Mouse (Mus musculus) embryonic facial prominence, embryonic 12.5 days (tissue): ENCODE data around the gene Mapk13. TPM values are rescaled to one million over a fixed set of nuclear protein-coding genes. Genes with fewer than 3 reads are reported as not detected.
"Not testable (repeated sequence)": the region's sequence is repeated elsewhere in the genome, so short reads cannot be mapped to it uniquely, and the experiment has no call there.

Experiments used
- ATAC-seq: fragments of 200-750 bp; cut with Nextera tagmentation; 2 replicates; pipeline ENCODE4 v1.8.0; 2017; ENCODE audit not compliant: insufficient number of reproducible peaks, insufficient read depth, low FRiP score, low TSS enrichment
- H3K27ac ChIP-seq: fragments of 300-500 bp; sonication (generic); 2 replicates; pipeline ENCODE4 v1.5.1; 2016; ENCODE audit warnings: mild to moderate bottlenecking
- H3K27me3 ChIP-seq: fragments of 300-500 bp; sonication (generic); 2 replicates; pipeline ENCODE4 v1.6.1; 2016; ENCODE audit warnings: mild to moderate bottlenecking, moderate library complexity
- H3K36me3 ChIP-seq: fragments of 300-500 bp; sonication (generic); 2 replicates; pipeline ENCODE4 v1.6.1; 2016; ENCODE audit warnings: mild to moderate bottlenecking
- H3K4me1 ChIP-seq: fragments of 300-500 bp; sonication (generic); 2 replicates; pipeline ENCODE4 v1.6.1; 2016
- H3K4me2 ChIP-seq: fragments of 300-500 bp; sonication (generic); replicated peaks from 2 replicates; pipeline ENCODE4 v1.6.1; 2016; ENCODE audit warnings: mild to moderate bottlenecking, moderate library complexity
- H3K4me3 ChIP-seq: fragments of 300-500 bp; sonication (generic); 2 replicates; pipeline ENCODE4 v1.5.1; 2016; ENCODE audit warnings: mild to moderate bottlenecking
- H3K9ac ChIP-seq: fragments of 300-500 bp; sonication (generic); 2 replicates; pipeline ENCODE4 v1.6.1; 2016; ENCODE audit warnings: mild to moderate bottlenecking, moderate library complexity
- H3K9me3 ChIP-seq: fragments of 300-500 bp; sonication (generic); 2 replicates; pipeline ENCODE4 v1.6.1; 2016; ENCODE audit warnings: mild to moderate bottlenecking, moderate library complexity
- WGBS: fragments of 180-500 bp; shearing (Covaris S2); methylation state at CpG from one replicate; pipeline ENCODE4 v1.1.7; 2016; 5-methylcytosine and 5-hydroxymethylcytosine counted together
- polyA plus RNA-seq: library from polyadenylated mRNA; unstranded; fragments of >200 nt; fragmentation: Nextera tagmentation; extraction: Ambion mirVana; gene quantifications from 2 replicates; pipeline ENCODE4 v1.2.1, GENCODE M21; 2016

Mapk13 gene
- polyA plus RNA-seq, 1 experiment from 2014 or later = 22.1 TPM

DNA sequence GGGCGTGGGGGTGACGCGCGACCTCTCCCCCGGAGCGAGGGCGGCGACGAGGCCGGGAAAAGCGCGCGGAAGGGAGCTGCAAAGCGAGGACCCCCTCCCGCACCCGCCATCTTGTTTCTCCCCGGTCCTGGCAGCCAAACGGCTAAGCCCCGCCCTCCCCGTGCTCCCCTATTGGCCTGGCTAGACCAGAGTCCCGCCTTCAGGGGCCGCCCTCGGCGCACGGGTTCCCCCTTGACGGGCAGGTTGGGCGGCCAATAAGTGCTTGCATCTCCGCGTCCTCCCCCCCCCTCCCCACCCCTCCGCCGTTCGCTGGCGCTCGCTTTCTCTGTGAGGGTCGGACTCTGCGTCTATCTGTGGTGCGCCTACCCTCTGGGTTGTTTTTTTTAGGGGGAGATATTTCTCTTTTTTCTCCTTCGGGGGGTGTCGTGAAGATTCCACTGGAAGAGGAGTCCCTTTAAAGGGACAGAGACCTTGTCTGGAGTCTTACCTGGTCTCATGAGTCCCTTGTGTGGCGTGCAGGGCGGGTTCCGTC lies 32.4 kb downstream of the Mapk13 start:
- H3K27me3 ChIP-seq = no peaks in the 10 kb centered on the region
- H3K9ac ChIP-seq = peak overlapping the region; percentile 100
- peak overlapping the region; percentile 99 for H3K27ac ChIP-seq
- 2% methylated on average over 19 of the region's 42 CpGs for WGBS
- ATAC-seq = peak; percentile 97
- peaks cover 10% of the 10 kb centered on the region for H3K36me3 ChIP-seq
- peak overlapping the region; percentile 85 for H3K4me3 ChIP-seq
- peaks cover 23% of the 10 kb centered on the region for H3K4me1 ChIP-seq
- no peaks in the 10 kb centered on the region for H3K9me3 ChIP-seq
- peak overlapping the region; percentile 96 for H3K4me2 ChIP-seq

DNA sequence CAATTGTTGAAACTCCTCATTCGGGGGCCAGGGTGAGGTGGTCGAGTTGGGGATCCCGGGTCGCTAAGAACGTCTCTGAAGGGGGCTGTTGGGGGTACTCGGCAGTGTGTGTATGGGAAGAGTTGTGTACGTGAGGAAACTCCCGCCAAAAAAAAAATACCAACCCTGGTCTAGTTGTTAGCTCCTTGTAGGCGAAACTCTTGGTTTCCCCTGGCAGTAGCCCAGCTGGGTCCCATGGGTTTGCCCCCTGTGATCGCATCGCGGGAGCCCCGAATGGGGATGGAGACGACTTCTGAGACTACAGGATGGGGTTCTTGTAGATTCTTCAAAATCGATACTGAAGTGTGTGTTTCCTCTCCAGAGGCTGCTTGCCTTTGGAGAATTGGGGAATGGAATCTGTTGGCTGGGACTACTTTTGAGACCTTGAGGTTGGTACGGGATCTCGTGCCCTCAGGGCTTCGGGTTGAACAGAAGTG lies 32.9 kb downstream of the Mapk13 start:
- Histone ChIP-seq H3K27ac (peak overlapping the region; percentile 99), H3K4me2 (peak overlapping the region; percentile 96), H3K36me3 (peaks cover 15% of the 10 kb centered on the region), H3K27me3 (no peaks in the 10 kb centered on the region), H3K4me1 (peaks cover 23% of the 10 kb centered on the region), H3K9ac (peak overlapping the region; percentile 77), H3K4me3 (peak overlapping the region; percentile 85), H3K9me3 (no peaks in the 10 kb centered on the region)
- WGBS = 2% methylated on average over 18 of the region's 18 CpGs
- ATAC-seq = no peak

DNA sequence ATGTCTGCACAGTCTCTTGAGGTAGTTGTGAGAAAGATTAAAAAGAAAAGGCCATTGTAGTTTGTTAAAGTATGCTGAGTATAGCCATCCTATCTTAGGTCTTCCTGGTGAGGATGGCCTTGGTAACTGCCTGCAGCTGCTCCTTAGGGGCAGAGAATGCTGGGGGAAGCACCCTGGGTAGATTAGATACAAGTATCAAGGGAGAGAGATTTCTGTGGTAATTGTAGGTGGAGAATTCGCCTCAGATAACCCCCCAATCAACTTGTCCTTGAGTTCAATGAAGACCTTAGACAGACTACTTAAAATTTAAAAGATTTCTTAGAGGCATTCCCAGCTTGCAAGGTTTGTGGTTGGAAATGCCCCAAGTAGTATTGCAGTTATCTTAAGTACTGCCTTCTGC lies 34.2 kb downstream of the Mapk13 start:
- H3K9ac ChIP-seq = no peak overlapping the region
- H3K4me3 ChIP-seq = no peak overlapping the region
- WGBS = 84% methylated on average over 1 of the region's 1 CpGs
- no peak overlapping the region for H3K27ac ChIP-seq
- peaks cover 25% of the 10 kb centered on the region for H3K36me3 ChIP-seq
- no peak for ATAC-seq
- peaks cover 23% of the 10 kb centered on the region for H3K4me1 ChIP-seq
- no peaks in the 10 kb centered on the region for H3K27me3 ChIP-seq
- no peak overlapping the region for H3K4me2 ChIP-seq
- H3K9me3 ChIP-seq = no peaks in the 10 kb centered on the region

DNA sequence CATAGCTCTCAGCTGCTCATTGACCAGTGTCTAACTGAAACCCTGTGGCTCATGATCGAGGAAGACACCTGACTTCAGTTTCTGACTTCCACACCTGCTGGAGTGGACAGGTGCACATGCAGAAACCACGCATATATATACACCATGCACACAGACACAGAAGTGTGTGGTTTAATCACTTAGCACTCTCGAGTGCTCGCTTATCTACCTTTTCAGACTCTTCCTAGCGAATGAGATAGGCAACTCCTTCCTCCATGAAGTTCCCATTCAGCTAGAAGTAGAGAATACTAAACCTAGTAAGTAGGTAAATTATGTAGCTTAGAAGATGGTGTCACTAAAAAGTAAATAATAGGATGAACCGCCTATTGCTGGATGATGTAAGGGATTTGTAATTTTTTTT lies 35.9 kb downstream of the Mapk13 start:
- Histone ChIP-seq H3K27me3 (no peaks in the 10 kb centered on the region), H3K36me3 (peaks cover 39% of the 10 kb centered on the region), H3K27ac (no peak overlapping the region), H3K4me3 (no peak overlapping the region), H3K9me3 (no peaks in the 10 kb centered on the region), H3K4me2 (no peak overlapping the region), H3K4me1 (peaks cover 18% of the 10 kb centered on the region), H3K9ac (no peak overlapping the region)
- ATAC-seq = no peak
- 93% methylated on average over 6 of the region's 6 CpGs for WGBS

DNA sequence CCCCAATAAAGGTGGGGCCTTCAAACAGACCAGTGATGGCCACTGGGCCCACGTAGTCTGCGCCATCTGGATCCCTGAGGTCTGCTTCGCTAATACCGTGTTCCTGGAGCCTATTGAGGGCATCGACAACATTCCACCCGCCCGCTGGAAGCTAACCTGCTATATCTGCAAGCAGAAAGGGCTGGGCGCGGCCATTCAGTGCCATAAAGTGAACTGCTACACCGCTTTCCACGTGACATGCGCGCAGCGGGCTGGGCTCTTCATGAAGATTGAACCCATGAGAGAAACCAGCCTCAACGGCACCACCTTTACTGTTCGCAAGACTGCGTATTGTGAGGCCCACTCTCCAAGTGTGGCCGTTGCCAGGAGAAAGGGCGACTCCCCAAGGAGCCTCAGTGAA lies 37.7 kb downstream of the Mapk13 start:
- Histone ChIP-seq H3K9ac (no peak overlapping the region), H3K4me3 (no peak overlapping the region), H3K4me2 (no peak overlapping the region), H3K27ac (no peak overlapping the region), H3K4me1 (peaks cover 13% of the 10 kb centered on the region; the same call in 1 of the 2 replicates), H3K27me3 (no peaks in the 10 kb centered on the region), H3K9me3 (no peaks in the 10 kb centered on the region), H3K36me3 (peaks cover 53% of the 10 kb centered on the region)
- no peak for ATAC-seq
- WGBS = 95% methylated on average over 19 of the region's 19 CpGs

DNA sequence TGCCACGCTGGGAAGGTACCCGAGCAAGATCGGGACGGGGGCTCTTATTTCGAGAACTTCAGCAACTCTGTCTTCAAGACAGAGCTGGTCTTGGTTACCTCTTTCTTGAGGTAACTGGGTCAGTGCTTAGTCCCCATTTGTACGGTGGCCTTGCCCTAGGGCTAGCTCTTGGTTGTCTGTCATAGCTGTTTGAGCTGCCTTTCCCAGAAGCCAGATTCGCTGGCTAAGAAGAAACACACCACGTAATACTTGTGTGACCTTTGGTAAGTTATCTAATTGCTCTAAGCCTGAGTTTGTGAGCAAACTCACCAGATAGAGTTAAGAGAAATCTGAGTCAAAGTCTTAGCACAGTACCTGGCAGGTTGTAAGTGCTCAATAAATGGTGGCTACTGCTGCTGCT lies 39.6 kb downstream of the Mapk13 start:
- no peak overlapping the region for H3K9ac ChIP-seq
- H3K27me3 ChIP-seq = no peaks in the 10 kb centered on the region
- no peak overlapping the region for H3K4me2 ChIP-seq
- no peak overlapping the region for H3K4me3 ChIP-seq
- no peak for ATAC-seq
- no peaks in the 10 kb centered on the region for H3K9me3 ChIP-seq
- H3K4me1 ChIP-seq = no peaks in the 10 kb centered on the region
- no peak overlapping the region for H3K27ac ChIP-seq
- 94% methylated on average over 8 of the region's 8 CpGs for WGBS
- peaks cover 66% of the 10 kb centered on the region for H3K36me3 ChIP-seq

DNA sequence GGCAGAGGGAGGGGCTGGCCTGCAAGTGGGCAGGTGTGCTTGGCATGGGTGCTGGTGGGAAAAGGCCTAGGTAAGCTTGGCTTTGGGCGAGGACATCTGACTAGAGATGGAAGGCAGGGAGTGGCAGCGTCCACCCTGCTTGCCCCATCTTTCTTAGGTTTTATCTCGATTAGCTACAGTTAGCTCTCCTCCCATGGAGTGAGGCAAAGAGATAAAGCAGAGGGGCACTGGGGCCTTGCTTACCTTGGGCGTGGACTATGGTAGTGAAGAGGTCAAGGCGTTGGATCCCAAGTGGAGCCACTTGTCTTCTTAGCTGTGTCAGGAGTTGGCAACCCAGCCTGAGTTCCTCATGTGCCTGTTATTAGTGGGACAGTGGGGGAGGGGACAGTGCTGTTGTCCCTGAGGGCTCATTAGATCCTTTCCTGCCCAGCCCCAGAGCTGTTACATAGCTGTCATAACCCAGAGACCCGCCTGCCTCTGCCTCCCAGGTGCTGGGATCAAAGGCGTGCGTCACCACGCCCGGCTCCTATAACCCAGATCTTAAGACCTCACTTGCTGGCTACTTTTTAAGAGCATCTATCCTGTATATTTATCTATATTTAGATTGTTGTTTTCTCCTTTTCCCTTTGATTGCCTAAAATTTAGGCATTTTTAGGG lies 40.2 kb downstream of the Mapk13 start:
- H3K4me2 ChIP-seq = no peak overlapping the region
- no peaks in the 10 kb centered on the region for H3K9me3 ChIP-seq
- 90% methylated on average over 10 of the region's 10 CpGs for WGBS
- no peak overlapping the region for H3K9ac ChIP-seq
- H3K27ac ChIP-seq = no peak overlapping the region
- H3K4me3 ChIP-seq = no peak overlapping the region
- peaks cover 72% of the 10 kb centered on the region for H3K36me3 ChIP-seq
- no peak for ATAC-seq
- no peaks in the 10 kb centered on the region for H3K27me3 ChIP-seq
- no peaks in the 10 kb centered on the region for H3K4me1 ChIP-seq

DNA sequence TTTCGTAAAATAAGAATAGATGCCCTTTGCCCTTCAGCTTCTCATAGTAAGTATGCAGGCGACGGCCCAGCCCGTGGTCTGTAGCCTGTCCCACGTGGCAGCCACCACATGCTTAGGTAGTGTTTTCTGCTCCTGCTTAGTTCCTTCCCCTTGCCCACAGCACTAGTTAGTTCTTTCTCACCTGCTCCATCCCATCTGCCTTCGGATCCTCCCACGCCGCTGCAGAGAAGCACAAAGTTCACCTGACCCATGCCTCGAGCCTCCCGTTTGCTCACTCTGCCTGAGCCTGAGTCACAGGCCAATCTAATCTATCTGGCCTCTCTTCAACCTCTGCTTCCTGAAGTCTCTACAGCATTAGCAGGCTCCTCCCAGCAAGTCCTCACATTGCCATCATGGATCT lies 43.2 kb downstream of the Mapk13 start:
- H3K4me2 ChIP-seq = no peak overlapping the region
- ATAC-seq = no peak
- H3K4me3 ChIP-seq = no peak overlapping the region
- H3K9ac ChIP-seq = no peak overlapping the region
- H3K9me3 ChIP-seq = no peaks in the 10 kb centered on the region
- H3K27me3 ChIP-seq = no peaks in the 10 kb centered on the region
- H3K36me3 ChIP-seq = peaks cover 83% of the 10 kb centered on the region
- no peaks in the 10 kb centered on the region for H3K4me1 ChIP-seq
- WGBS = 95% methylated on average over 10 of the region's 10 CpGs
- H3K27ac ChIP-seq = no peak overlapping the region

DNA sequence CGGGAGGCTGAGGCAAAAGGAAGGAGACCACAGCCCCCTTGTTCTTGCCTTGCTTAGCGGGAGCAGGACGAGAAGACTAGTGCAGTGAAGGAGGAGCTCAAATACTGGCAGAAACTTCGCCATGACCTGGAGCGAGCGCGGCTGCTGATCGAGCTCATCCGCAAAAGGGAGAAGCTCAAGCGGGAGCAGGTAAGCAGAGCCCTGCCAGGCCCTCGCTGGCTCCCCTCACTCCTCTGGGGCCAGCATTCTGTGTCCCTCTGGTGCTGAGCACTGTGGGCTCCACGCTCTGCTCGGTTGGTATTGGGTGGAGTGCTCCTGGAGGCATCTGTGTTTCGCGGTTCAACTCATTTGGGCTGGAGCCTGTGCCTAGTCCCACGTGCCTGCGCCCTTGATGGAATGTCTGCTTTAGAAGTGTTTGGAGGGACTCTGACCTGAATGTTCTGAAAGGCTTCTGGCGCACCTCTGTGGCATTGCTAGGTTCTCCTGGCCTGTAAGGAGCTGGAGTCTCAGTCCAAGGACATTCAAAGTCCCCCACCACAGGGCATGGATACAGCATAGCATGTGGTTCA lies 45.5 kb downstream of the Mapk13 start:
- 87% methylated on average over 18 of the region's 18 CpGs for WGBS
- Histone ChIP-seq H3K9ac (no peak overlapping the region), H3K36me3 (peaks cover 86% of the 10 kb centered on the region), H3K27me3 (no peaks in the 10 kb centered on the region), H3K4me3 (no peak overlapping the region), H3K4me2 (no peak overlapping the region), H3K27ac (no peak overlapping the region), H3K9me3 (no peaks in the 10 kb centered on the region), H3K4me1 (no peaks in the 10 kb centered on the region)
- no peak for ATAC-seq

DNA sequence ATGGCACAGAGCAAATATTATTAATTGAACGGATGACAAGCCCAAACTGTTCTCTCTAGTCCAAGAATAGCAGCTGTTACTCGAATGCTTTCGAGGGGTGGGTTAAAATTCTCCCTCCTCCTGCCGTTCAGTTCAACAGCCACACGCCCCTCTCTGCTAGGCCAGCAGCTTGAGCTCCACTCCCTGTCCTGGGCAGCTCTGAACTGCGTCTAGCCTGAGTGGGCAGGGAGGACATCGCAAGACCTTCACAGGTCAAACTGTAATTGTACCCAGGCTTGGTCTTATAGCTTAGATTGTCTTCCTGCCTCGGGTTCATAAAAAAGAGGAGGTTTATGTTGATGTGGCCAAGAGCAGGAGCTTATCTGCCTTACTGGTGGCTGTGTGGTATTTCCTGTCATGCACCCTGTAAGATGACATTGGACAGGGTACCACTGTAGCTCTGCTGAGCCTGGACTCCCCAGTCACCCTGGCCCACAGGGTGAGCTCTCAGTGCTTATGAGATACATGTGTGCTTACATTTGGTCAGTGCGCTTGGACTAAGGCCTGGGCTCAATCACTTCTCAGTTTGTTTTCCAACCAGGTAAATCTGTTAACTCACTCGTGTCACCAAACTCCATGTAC lies 46.4 kb downstream of the Mapk13 start:
- Histone ChIP-seq H3K27ac (no peak overlapping the region), H3K9ac (no peak overlapping the region), H3K4me3 (no peak overlapping the region), H3K27me3 (no peaks in the 10 kb centered on the region), H3K4me2 (no peak overlapping the region), H3K9me3 (no peaks in the 10 kb centered on the region), H3K4me1 (no peaks in the 10 kb centered on the region), H3K36me3 (peaks cover 87% of the 10 kb centered on the region)
- WGBS = 82% methylated on average over 10 of the region's 10 CpGs
- ATAC-seq = no peak

DNA sequence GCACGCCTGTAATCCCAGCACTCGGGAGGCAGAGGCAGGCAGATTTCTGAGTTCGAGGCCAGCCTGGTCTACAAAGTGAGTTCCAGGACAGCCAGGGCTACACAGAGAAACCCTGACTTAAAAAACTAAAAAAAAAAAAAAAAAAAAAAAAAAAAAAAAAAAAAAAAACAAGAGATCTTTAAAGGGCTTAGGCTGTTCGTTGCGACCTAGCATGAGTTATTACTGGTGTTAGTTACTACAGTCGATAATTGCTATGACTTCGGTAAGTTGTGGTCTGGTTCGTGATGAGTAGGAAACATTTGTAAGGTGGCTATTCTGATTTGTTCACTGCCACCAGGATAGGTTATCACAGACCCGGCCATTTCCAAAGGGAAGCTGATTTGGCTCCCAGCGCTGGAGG lies 47.2 kb downstream of the Mapk13 start:
- H3K36me3 ChIP-seq = peaks cover 87% of the 10 kb centered on the region
- not testable (repeated sequence) for H3K4me2 ChIP-seq, H3K4me1 ChIP-seq, H3K27me3 ChIP-seq, ATAC-seq, H3K9me3 ChIP-seq, H3K27ac ChIP-seq, H3K9ac ChIP-seq, H3K4me3 ChIP-seq
- 94% methylated on average over 10 of the region's 10 CpGs for WGBS
